Mouse (Mus musculus) adipose tissue, adult 10 weeks (tissue): ENCODE results near the gene Cnot3. TPM values are rescaled to one million over a fixed set of nuclear protein-coding genes. Genes with fewer than 3 reads are reported as not detected.

ENCODE experiments used
- polyA plus RNA-seq: library from polyadenylated mRNA; stranded (reverse); fragments of 350-450 nt; fragmentation: Illumina TruSeq; extraction: RNeasy Lipid Tissue Mini Kit (QIAGEN cat#74804); gene quantifications from one replicate; pipeline ENCODE4 v1.2.3, GENCODE M21; 2014; ENCODE audit warnings: low read depth, low replicate concordance

The Cnot3 gene
- 38.7 TPM for polyA plus RNA-seq

GRCm38 (mm10) chr7:3644672-3645487 is at the start of gene Cnot3:
Gene Cnot3 (plus strand): TSS chr7:3645268.

DNA sequence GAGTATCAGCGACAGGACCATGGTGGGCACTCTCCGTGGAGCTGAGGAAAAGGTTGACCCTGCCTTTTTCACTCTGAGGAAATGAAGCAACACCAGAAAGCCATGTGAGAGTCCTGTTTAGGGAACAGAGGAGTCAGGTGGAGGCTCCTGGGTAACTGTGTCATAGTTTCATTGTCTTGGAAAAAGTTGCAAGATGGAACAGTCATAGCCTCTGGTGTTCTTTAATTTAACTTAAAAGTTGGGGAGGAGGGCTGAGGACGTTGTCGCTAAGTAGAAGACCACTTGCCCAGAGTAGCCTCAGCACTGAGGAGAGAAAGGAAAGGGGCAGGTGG is 29.0 kb upstream of the Cnot3 start, which contains the start of gene Oscar:
Oscar (minus strand) TSS at position 101 of the 332 bp plus-strand sequence.

GRCm38 (mm10) chr7:3617242-3617995 is 27.6 kb upstream of the Cnot3 start, which contains the start of gene Ndufa3:
Gene Ndufa3 (plus strand): TSS chr7:3617373.

GRCm38 (mm10) chr7:3629543-3630477 is 15.3 kb upstream of the Cnot3 start, which contains the start of the genes Tfpt and Prpf31:
Gene Tfpt (minus strand): TSS chr7:3629929.
Gene Prpf31 (plus strand): TSS chr7:3629985.

DNA sequence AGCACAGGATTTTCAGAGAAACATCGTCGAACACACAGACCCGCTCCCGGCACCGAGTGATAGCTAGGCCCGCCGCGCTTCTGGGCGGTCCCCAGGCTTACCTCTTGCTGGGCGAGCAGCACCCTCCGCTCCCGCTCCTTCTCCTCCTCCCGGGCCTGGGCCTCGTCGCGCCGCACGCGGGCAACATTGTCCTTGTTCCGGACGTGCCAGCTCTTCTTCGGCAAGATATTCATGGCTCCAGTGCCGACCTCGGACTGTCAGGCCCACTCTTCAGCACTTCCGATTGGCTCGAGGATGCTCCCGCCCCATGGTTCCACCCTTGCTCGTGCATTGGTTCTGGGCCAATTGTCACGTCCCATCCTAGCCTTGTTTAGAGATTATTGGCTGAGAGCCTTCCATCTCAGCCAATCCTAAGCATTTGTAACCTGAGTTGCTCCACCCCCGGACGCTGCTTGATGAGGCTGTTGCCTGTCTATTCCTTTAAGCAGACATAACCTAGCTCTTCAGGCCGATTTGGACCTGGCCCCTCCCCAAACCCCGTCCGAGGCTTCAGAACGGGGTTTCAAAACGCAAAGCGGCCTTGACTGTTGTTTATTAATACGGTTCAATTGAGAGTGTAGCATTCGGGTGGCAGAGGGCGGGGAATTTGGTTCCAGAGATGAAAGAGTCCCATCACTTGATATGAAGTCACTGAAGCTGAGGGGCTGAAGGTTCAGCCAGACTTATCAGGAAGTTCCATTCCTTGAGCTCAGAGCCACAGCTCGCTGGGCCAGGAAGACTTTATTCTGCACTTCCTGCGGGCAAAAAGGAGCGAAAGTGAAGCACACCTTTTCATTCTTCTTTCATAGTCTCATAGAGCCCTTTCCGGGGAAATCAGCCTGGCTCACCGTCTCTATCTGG is 20.4 kb downstream of the Cnot3 start, which contains the start of gene Leng1:
Leng1 (minus strand) TSS at position 626 of the 900 bp plus-strand sequence.

GRCm38 (mm10) chr7:3677342-3677741 is 32.3 kb downstream of the Cnot3 start, which contains the start of gene Tmc4:
Gene Tmc4 (minus strand): TSS chr7:3677553.

GRCm38 (mm10) chr7:3692382-3692986 is 47.4 kb downstream of the Cnot3 start, which contains the start of gene Tsen34:
Gene Tsen34 (plus strand): TSS chr7:3692863.

DNA sequence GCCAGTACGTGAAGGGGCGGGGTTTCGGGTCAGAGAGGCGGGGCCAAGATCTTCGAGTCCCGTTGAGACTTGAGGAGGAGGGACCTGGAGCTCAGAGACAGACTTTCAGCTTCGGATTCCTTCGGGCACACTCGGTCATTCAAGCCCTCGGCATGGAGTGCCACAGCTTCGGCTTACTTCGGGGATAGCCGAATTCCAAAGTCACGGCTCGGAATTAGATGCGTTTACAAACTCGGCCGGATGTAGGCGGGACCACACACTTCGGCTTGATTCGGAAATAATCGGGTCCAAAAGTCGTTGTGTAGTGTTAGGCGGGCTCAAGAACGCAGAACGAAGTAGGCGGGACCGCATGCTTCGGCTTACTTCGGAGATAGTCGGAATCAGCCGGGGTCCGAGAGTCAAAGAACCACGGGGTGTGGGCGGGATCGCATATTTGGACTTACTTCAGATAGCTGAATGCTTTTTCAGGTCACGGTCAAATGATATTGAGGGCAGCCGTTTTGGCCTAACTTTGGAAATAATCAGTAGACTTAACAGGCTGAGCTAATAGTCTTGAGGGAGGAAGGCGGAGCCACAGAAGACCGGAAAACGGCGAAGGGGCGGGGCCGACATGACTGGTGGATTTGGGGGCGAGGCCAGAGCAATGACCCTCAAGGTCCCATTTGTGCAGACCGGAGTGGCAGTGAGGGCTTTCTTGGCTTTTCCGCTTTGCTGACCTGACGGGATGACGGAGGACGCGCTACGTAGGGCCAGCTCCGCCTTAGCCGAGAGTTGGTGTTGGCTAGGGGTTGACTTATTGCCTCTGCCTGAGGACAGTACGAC is 48.1 kb downstream of the Cnot3 start, which contains the start of gene Mboat7:
Mboat7 (minus strand) TSS at position 537 of the 822 bp plus-strand sequence.

GRCm38 (mm10) chr7:3703879-3704441 is 58.9 kb downstream of the Cnot3 start, which contains the start of gene Rps9:
Gene Rps9 (plus strand): TSS chr7:3703993.

Other genes with a start within 250 kb of the Cnot3 start
- not detected for gene Cacng6, start 221.1 kb upstream of the Cnot3 start, polyA plus RNA-seq
- gene Tarm1, start 142.6 kb upstream of the Cnot3 start, polyA plus RNA-seq = 0.21 TPM
- not detected for gene Oscar, start 29.1 kb upstream of the Cnot3 start, polyA plus RNA-seq
- 354 TPM for gene Ndufa3, start 27.9 kb upstream of the Cnot3 start, polyA plus RNA-seq
- gene Tfpt, start 15.3 kb upstream of the Cnot3 start, polyA plus RNA-seq = 19.6 TPM
- 35.7 TPM for gene Prpf31, start 15.3 kb upstream of the Cnot3 start, polyA plus RNA-seq
- 11.7 TPM for gene Leng1, start 20.6 kb downstream of the Cnot3 start, polyA plus RNA-seq
- 78.8 TPM for gene Tmc4, start 32.3 kb downstream of the Cnot3 start, polyA plus RNA-seq
- gene Tsen34, start 47.6 kb downstream of the Cnot3 start, polyA plus RNA-seq = 63.6 TPM
- 43.0 TPM for gene Mboat7, start 48.3 kb downstream of the Cnot3 start, polyA plus RNA-seq
- 1,770 TPM for gene Rps9, start 58.7 kb downstream of the Cnot3 start, polyA plus RNA-seq
- gene Pirb, start 75.1 kb downstream of the Cnot3 start, polyA plus RNA-seq = 11.8 TPM
- gene Gm15448, start 180.4 kb downstream of the Cnot3 start, polyA plus RNA-seq = 0.19 TPM
- gene Pira2, start 199.8 kb downstream of the Cnot3 start, polyA plus RNA-seq = 1.2 TPM